10 mouse cellular contexts compared by ENCODE assay signal in genomic region chr11:72302230-72302629, GRCm38 (mm10). TPM values are rescaled to one million over a fixed set of nuclear protein-coding genes. Genes with fewer than 3 reads are reported as not detected.
DNase-seq lines count a peak whose midpoint lies in the region; ATAC-seq lines count a peak whose summit lies in the region.
"Had no signal": no experiment of that assay in that cellular context is flagged by ENCODE, and none has a peak within 500 bp of the region (broad histone marks: within the 10 kb centered on the region; RNA-seq: fewer than 3 reads in every experiment).

No protein-coding gene starts in this region.

- H3K27ac ChIP-seq in heart, embryonic 10.5 days = 0 out of 2 replicates have a peak overlapping the region, but pooled peaks have one; percentile 57
- H3K27ac ChIP-seq in lung, embryonic 16.5 days (ENCODE audit: low read length) = 0 out of 2 replicates have a peak overlapping the region, but pooled peaks have one; percentile 18
- H3K27ac ChIP-seq: embryonic facial prominence, embryonic 13.5 days had no signal

- no peaks in the 10 kb centered on the region for H3K9me3 ChIP-seq in heart, embryonic 10.5 days
- H3K9me3 ChIP-seq in lung, embryonic 16.5 days (ENCODE audit: control insufficient read depth, low read length) = no peaks in the 10 kb centered on the region
- H3K9me3 ChIP-seq: embryonic facial prominence, embryonic 13.5 days had no signal

- H3K4me2 ChIP-seq in lung, embryonic 16.5 days (ENCODE audit: low read depth, low read length) = peak overlapping the region; percentile 55; the same call in 1 of the 2 replicates

- WGBS in heart, embryonic 10.5 days = 76% methylated on average over 7 of the region's 7 CpGs
- 69% methylated on average over 7 of the region's 7 CpGs for WGBS in lung, embryonic 16.5 days

- no peak overlapping the region for H3K9ac ChIP-seq in lung, embryonic 16.5 days (ENCODE audit: low read length)
- H3K9ac ChIP-seq: embryonic facial prominence, embryonic 13.5 days had no signal

- H3K4me1 ChIP-seq in heart, embryonic 10.5 days = peaks cover 11% of the 10 kb centered on the region
- peaks cover 2% of the 10 kb centered on the region for H3K4me1 ChIP-seq in lung, embryonic 16.5 days (replicated peaks; ENCODE audit: control insufficient read depth, insufficient read depth, low read length)
- H3K4me1 ChIP-seq: embryonic facial prominence, embryonic 13.5 days had no signal

- no peak overlapping the region for H3K4me3 ChIP-seq in heart, embryonic 10.5 days
- H3K4me3 ChIP-seq in lung, embryonic 16.5 days (ENCODE audit: low read length) = peak overlapping the region; percentile 41; the same call in 1 of the 2 replicates
- H3K4me3 ChIP-seq: embryonic facial prominence, embryonic 13.5 days had no signal

- ATAC-seq in cerebellum, adult (ENCODE audit: insufficient number of reproducible peaks, low FRiP score, low TSS enrichment) = no peak; the same call in 1 of the 2 replicates
- no peak for ATAC-seq in lung, embryonic 16.5 days (ENCODE audit: low read depth)

- H3K36me3 ChIP-seq in heart, embryonic 10.5 days = no peaks in the 10 kb centered on the region
- H3K36me3 ChIP-seq in lung, embryonic 16.5 days (ENCODE audit: control insufficient read depth, insufficient read depth, low read length) = no peaks in the 10 kb centered on the region
- H3K36me3 ChIP-seq: embryonic facial prominence, embryonic 13.5 days had no signal

- peaks cover 4% of the 10 kb centered on the region; the same call in 1 of the 2 replicates for H3K27me3 ChIP-seq in heart, embryonic 10.5 days (ENCODE audit: insufficient read depth, poor library complexity, severe bottlenecking)
- no peaks in the 10 kb centered on the region for H3K27me3 ChIP-seq in lung, embryonic 16.5 days (ENCODE audit: control insufficient read depth, insufficient read depth, low read depth, low read length)
- H3K27me3 ChIP-seq: embryonic facial prominence, embryonic 13.5 days had no signal

- peak; percentile 62 for DNase-seq in cerebellum, adult 11 months
- peak; percentile 77 for DNase-seq in cerebellum, adult 9-10 months
- DNase-seq in heart, embryonic 10.5 days (ENCODE audit: low spot score) = no peak
- DNase-seq in layer of hippocampus, adult 11-12 months (ENCODE audit: low spot score) = peak; percentile 87
- peak; percentile 84 for DNase-seq in telencephalon, adult 2 months (ENCODE audit: low read depth, low spot score)
- DNase-seq in embryo, embryonic 10.5 days (ENCODE audit: low spot score) = no peak

RNA-seq across cellular contexts. Expression of gene Xaf1, which starts 0.8 kb away (rescaled TPM):
- polyA plus RNA-seq in heart, embryonic 10.5 days (2016; fragmentation: Nextera tagmentation; extraction: Ambion mirVana) = 1.5 and 1.6 TPM in 2 replicates
- 7.3 and 7.4 TPM in 2 replicates for polyA plus RNA-seq in lung, embryonic 16.5 days (2015; fragmentation: Nextera tagmentation; extraction: Ambion mirVana)

RNA-seq across cellular contexts. Expression of gene Fbxo39, which starts 12.0 kb away (rescaled TPM):
- not detected in 2 replicates for polyA plus RNA-seq in heart, embryonic 10.5 days (2016; fragmentation: Nextera tagmentation; extraction: Ambion mirVana)
- not detected in 2 replicates for polyA plus RNA-seq in lung, embryonic 16.5 days (2015; fragmentation: Nextera tagmentation; extraction: Ambion mirVana)
- polyA plus RNA-seq: embryonic facial prominence, embryonic 13.5 days; neural tube, embryonic 14.5 days had no signal

RNA-seq across cellular contexts. Expression of gene Slc13a5, which starts 35.2 kb away (rescaled TPM):
- polyA plus RNA-seq in heart, embryonic 10.5 days (2016; fragmentation: Nextera tagmentation; extraction: Ambion mirVana) = 0.18 and 0.26 TPM in 2 replicates
- polyA plus RNA-seq in lung, embryonic 16.5 days (2015; fragmentation: Nextera tagmentation; extraction: Ambion mirVana) = 0.35 TPM in 1 of 2 replicates, not detected in the other

Comparison
In these comparisons a context has a peak if more than half of its experiments do, and no peak if none do; other contexts are left out.
1. DNase-seq: peak in cerebellum, adult 11 months (single experiment), cerebellum, adult 9-10 months (single experiment), layer of hippocampus, adult 11-12 months (single experiment) and telencephalon, adult 2 months (single experiment); none in heart, embryonic 10.5 days (single experiment) and embryo, embryonic 10.5 days (single experiment).